Mouse (Mus musculus) E14TG2a.4 (cell line): Measurements from ENCODE around the gene Rnf169.

ENCODE experiments used
- CTCF ChIP-seq: conservative IDR thresholded peaks from 2 replicates; pipeline ENCODE4 v1.5.1; 2014; ENCODE audit warnings: low read length
- NANOG ChIP-seq: IDR thresholded peaks from 2 replicates; pipeline ENCODE4 v1.6.1; 2014; ENCODE audit warnings: borderline replicate concordance, low read length, mixed read lengths
- POU5F1 ChIP-seq: IDR thresholded peaks from 2 replicates; pipeline ENCODE4 v1.6.1; 2014; ENCODE audit warnings: low read length, borderline replicate concordance

- TF ChIP-seq CTCF = no peak
- TF ChIP-seq NANOG = no peak
- no peak for TF ChIP-seq POU5F1
Observed at GRCm38 (mm10) chr7:99914316-99914715, 65.9 kb downstream of the Rnf169 start.
